Mouse (Mus musculus) urinary bladder, postnatal 0 days (tissue): ENCODE results near the gene Ski. TPM values are rescaled to one million over a fixed set of nuclear protein-coding genes. Genes with fewer than 3 reads are reported as not detected.

Experiments used
- polyA plus RNA-seq: library from polyadenylated mRNA; unstranded; fragments of >200 nt; fragmentation: Nextera tagmentation; extraction: Ambion mirVana; gene quantifications from 2 replicates; pipeline ENCODE4 v1.2.1, GENCODE M21; 2015

Gene Ski
- polyA plus RNA-seq = 13.0 and 15.6 TPM in 2 replicates

DNA sequence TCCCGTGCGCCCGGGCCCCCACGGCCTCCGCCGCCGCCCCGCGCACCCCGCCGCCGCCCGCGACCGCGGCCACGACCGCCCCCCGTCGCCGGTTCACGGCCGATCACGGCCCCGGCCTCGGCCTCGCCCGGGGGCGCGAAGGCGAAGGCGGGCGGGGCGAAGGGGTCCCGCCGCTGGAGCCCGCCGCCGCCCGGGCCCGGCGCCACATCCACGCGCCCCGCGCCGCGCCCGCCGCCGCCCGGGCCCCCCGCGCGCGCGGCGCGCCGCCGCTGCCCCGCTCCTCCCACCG is at the start of gene Ski:
Ski (minus strand) TSS at position 41 of the 289 bp plus-strand sequence.

DNA sequence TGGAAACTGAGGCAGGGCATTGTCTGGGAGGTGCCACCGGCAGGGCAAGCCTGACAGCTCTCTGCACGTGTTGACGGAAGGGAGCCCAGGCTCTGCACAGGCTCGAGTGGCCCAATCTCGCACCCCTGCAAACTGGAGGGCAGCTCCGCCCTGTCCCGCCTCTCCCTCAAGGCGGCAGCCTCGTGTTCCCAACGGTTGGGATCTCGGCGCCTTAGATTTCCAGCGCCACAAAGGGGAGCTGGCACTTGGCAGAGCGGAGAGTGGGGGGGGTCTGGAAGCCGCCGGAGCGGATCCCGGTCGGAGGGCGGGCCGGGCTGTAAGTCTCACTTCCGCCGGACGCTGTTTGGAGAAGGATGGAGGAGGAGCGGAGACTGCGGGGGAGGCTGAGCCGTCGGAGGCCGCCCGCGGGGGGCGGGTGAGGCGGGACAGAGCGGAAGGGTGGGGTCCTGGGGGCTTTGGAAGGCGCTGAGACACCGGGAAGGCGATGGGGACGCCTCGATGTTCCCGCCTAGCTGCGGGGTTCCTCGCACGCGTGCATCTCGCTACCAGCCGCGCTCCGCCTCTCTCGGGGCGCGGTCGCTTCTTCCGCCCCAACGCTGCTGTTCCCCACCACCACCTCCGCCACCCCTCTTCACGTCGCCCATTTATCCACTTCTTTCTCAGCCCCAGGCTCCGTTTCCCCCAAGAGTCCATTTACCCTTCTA is 27.4 kb upstream of the Ski start, which contains the start of gene Faap20:
Faap20 (plus strand) TSS at position 155 of the 704 bp plus-strand sequence.

Other genes with a start within 250 kb of the Ski start
- gene Plch2, start 165.8 kb downstream of the Ski start, polyA plus RNA-seq = 15.7 and 17.5 TPM in 2 replicates
- gene Pex10, start 155.6 kb downstream of the Ski start, polyA plus RNA-seq = 9.8 and 10.3 TPM in 2 replicates
- gene Rer1, start 136.2 kb downstream of the Ski start, polyA plus RNA-seq = 165 and 183 TPM in 2 replicates
- 2.7 and 3.5 TPM in 2 replicates for gene Morn1, start 136.0 kb downstream of the Ski start, polyA plus RNA-seq
- 56.0 and 59.0 TPM in 2 replicates for gene Faap20, start 27.2 kb upstream of the Ski start, polyA plus RNA-seq
- gene Prkcz, start 138.8 kb upstream of the Ski start, polyA plus RNA-seq = 14.7 and 15.1 TPM in 2 replicates
- gene Gabrd, start 175.5 kb upstream of the Ski start, polyA plus RNA-seq = 0.06 and 0.13 TPM in 2 replicates
- 1.0 and 1.2 TPM in 2 replicates for gene Cfap74, start 186.6 kb upstream of the Ski start, polyA plus RNA-seq
- not detected in 2 replicates for gene Tmem52, start 246.5 kb upstream of the Ski start, polyA plus RNA-seq